Mouse (Mus musculus) thymus, postnatal 10 days (tissue): ENCODE measurements around the gene Cd320.
"Not testable (repeated sequence)": the region's sequence is repeated elsewhere in the genome, so short reads cannot be mapped to it uniquely, and the experiment has no call there.

Source experiments
- DNase-seq, 2 experiments: peaks; one replicate each; pipeline ENCODE4 v3.0.0; 2021; ENCODE audit warnings: low spot score in 2 of 2

Cd320 gene

GRCm38 (mm10) chr17:33842966-33843795, at the start of gene Cd320:
Gene Cd320 (plus strand): TSS chr17:33843091.
- DNase-seq: peak; percentile 77 to 87

GRCm38 (mm10) chr17:33798306-33798705, 44.6 kb upstream of the Cd320 start:
- DNase-seq: no peak

- no peak for DNase-seq
Measured at GRCm38 (mm10) chr17:33799277-33799676, 43.6 kb upstream of the Cd320 start.

GRCm38 (mm10) chr17:33802221-33802620, 40.7 kb upstream of the Cd320 start:
- no peak for DNase-seq

GRCm38 (mm10) chr17:33804205-33804604, 38.7 kb upstream of the Cd320 start:
- DNase-seq: no peak

- DNase-seq: no peak
Measured at GRCm38 (mm10) chr17:33804745-33805144, 38.1 kb upstream of the Cd320 start.

GRCm38 (mm10) chr17:33807181-33807888, 35.6 kb upstream of the Cd320 start:
- no peak for DNase-seq

GRCm38 (mm10) chr17:33808192-33808591, 34.7 kb upstream of the Cd320 start:
- no peak for DNase-seq

- peak; percentile 86 for DNase-seq
Measured at GRCm38 (mm10) chr17:33810334-33811141, 32.4 kb upstream of the Cd320 start, which contains the start of gene Kank3. Gene Kank3 (plus strand): TSS chr17:33810519.

GRCm38 (mm10) chr17:33811142-33811516, 31.8 kb upstream of the Cd320 start:
- no peak for DNase-seq

- DNase-seq: no peak
Measured at GRCm38 (mm10) chr17:33812475-33812874, 30.4 kb upstream of the Cd320 start.

- DNase-seq: no peak
Measured at GRCm38 (mm10) chr17:33812990-33813389, 29.9 kb upstream of the Cd320 start.

- no peak for DNase-seq
Measured at GRCm38 (mm10) chr17:33815399-33815798, 27.5 kb upstream of the Cd320 start.

- DNase-seq: no peak
Measured at GRCm38 (mm10) chr17:33816612-33817011, 26.3 kb upstream of the Cd320 start.

- peak; percentile 76 for DNase-seq
Measured at GRCm38 (mm10) chr17:33817184-33817968, 25.5 kb upstream of the Cd320 start.

- DNase-seq: no peak
Measured at GRCm38 (mm10) chr17:33817969-33818643, 24.8 kb upstream of the Cd320 start.

- no peak for DNase-seq
Measured at GRCm38 (mm10) chr17:33822436-33822959, 20.4 kb upstream of the Cd320 start.

- DNase-seq: not testable (repeated sequence)
Measured at GRCm38 (mm10) chr17:33823171-33823570, 19.7 kb upstream of the Cd320 start.

- peak; percentile 96 to 98 for DNase-seq
Measured at GRCm38 (mm10) chr17:33824084-33824996, 18.6 kb upstream of the Cd320 start, which contains the start of the genes Rps28 and Ndufa7. Gene Rps28 (minus strand): TSS chr17:33824562. Gene Ndufa7 (plus strand): TSS chr17:33824572.
